Mouse (Mus musculus) liver, adult 2 months (tissue): Measurements from ENCODE around the gene Naa38.

Experiments used
- CTCF ChIP-seq: fragments of 200-500 bp; IDR thresholded peaks from 2 replicates; pipeline ENCODE4 v1.5.1; 2011; ENCODE audit warnings: low read depth, low read length, control low read depth
- POLR2A ChIP-seq: fragments of 200-500 bp; IDR thresholded peaks from 2 replicates; pipeline ENCODE4 v1.6.1; 2011; ENCODE audit warnings: low read length, control low read depth; ENCODE audit not compliant: insufficient read depth; ENCODE audit errors: extremely low read depth

DNA sequence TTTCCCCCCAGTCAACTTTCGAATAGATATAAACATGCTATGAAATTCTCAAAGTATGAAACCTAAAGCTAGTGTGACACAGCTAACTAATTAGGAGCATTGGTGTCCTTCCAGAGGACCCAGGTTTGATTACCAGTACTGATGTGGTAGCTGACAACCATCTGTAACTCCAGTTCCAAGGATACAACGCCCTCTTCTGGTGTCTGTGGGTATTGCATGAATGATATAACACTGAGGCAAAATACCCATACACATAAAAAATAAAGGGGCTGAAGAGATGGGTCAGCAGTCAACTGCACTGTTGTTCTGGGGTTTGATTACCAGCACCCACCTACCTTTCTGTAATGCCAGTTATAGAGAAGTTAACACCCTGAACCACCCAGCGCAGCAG, 22.5 kb upstream of the Naa38 start:
- TF ChIP-seq CTCF (peak; percentile 27; the same call in 1 of the 2 replicates), POLR2A (no peak)
